Mouse (Mus musculus): ENCODE data around the gene Fyttd1. TPM values are rescaled to one million over a fixed set of nuclear protein-coding genes. Genes with fewer than 3 reads are reported as not detected.

Fyttd1 gene
- total and polyA plus RNA-seq, 2 experiments from 2014 or later = 56.9 to 139 TPM

- H3K9ac ChIP-seq (replicated peaks; ENCODE audit: low read length, poor library complexity, severe bottlenecking) = no peak overlapping the region
- H3K27ac ChIP-seq (ENCODE audit: low read depth, low read length) = no peak overlapping the region
- no peak overlapping the region for H3K4me2 ChIP-seq (ENCODE audit: low read depth, low read length, poor library complexity, severe bottlenecking)
- no peak for TF ChIP-seq CTCF (IDR thresholded peaks at IDR 0.05)
- H3K36me3 ChIP-seq (ENCODE audit: insufficient read depth, low read length) = no peaks in the 10 kb centered on the region
- no peak for ATAC-seq (ENCODE audit: low FRiP score)
- WGBS = 89% methylated on average over 3 of the region's 3 CpGs
- H3K9me3 ChIP-seq (ENCODE audit: low read length) = no peaks in the 10 kb centered on the region
- no peak overlapping the region for H3K4me3 ChIP-seq (ENCODE audit: low read depth, low read length)
- DNase-seq (ENCODE audit: low spot score) = no peak
- peaks cover 8% of the 10 kb centered on the region; the same call in 1 of the 2 replicates for H3K4me1 ChIP-seq (ENCODE audit: insufficient read depth, low read length)
- no peaks in the 10 kb centered on the region for H3K27me3 ChIP-seq (ENCODE audit: insufficient read depth, low read length)
Observed at GRCm38 (mm10) chr16:32875847-32876246, 1.5 kb upstream of the Fyttd1 start.

- Histone ChIP-seq H3K4me2 (ENCODE audit: low read depth, low read length, poor library complexity, severe bottlenecking) (peak overlapping the region; percentile 50), H3K4me1 (ENCODE audit: insufficient read depth, low read length) (peaks cover 8% of the 10 kb centered on the region; the same call in 1 of the 2 replicates), H3K27ac (ENCODE audit: low read depth, low read length) (no peak overlapping the region), H3K4me3 (ENCODE audit: low read depth, low read length) (peak overlapping the region; percentile 88), H3K36me3 (ENCODE audit: insufficient read depth, low read length) (no peaks in the 10 kb centered on the region), H3K27me3 (ENCODE audit: insufficient read depth, low read length) (no peaks in the 10 kb centered on the region), H3K9ac (replicated peaks; ENCODE audit: low read length, poor library complexity, severe bottlenecking) (peak overlapping the region; percentile 93), H3K9me3 (ENCODE audit: low read length) (no peaks in the 10 kb centered on the region)
- ATAC-seq (ENCODE audit: low FRiP score) (no peak), DNase-seq (ENCODE audit: low spot score) (no peak)
- WGBS = 33% methylated on average over 9 of the region's 9 CpGs
- no peak for TF ChIP-seq CTCF (IDR thresholded peaks at IDR 0.05)
Observed at GRCm38 (mm10) chr16:32876831-32877230, 469 bp upstream of the Fyttd1 start.

- WGBS = under 1% methylated on average over 34 of the region's 34 CpGs
- DNase-seq (ENCODE audit: low spot score) (peak; percentile 27), ATAC-seq (ENCODE audit: low FRiP score) (peak; percentile 47)
- Histone ChIP-seq H3K27ac (ENCODE audit: low read depth, low read length) (peak overlapping the region; percentile 83), H3K9ac (replicated peaks; ENCODE audit: low read length, poor library complexity, severe bottlenecking) (peak overlapping the region; percentile 93), H3K27me3 (ENCODE audit: insufficient read depth, low read length) (no peaks in the 10 kb centered on the region), H3K4me3 (ENCODE audit: low read depth, low read length) (peak overlapping the region; percentile 88), H3K4me1 (ENCODE audit: insufficient read depth, low read length) (peaks cover 8% of the 10 kb centered on the region; the same call in 1 of the 2 replicates), H3K9me3 (ENCODE audit: low read length) (no peaks in the 10 kb centered on the region), H3K4me2 (ENCODE audit: low read depth, low read length, poor library complexity, severe bottlenecking) (peak overlapping the region; percentile 78), H3K36me3 (ENCODE audit: insufficient read depth, low read length) (no peaks in the 10 kb centered on the region)
- no peak for TF ChIP-seq CTCF (IDR thresholded peaks at IDR 0.05)
Observed at GRCm38 (mm10) chr16:32878157-32878598, 878 bp downstream of the Fyttd1 start.

GRCm38 (mm10) chr16:32878972-32879926, 1.9 kb downstream of the Fyttd1 start:
- 84% methylated on average over 14 of the region's 14 CpGs for WGBS
- Histone ChIP-seq H3K36me3 (ENCODE audit: insufficient read depth, low read length) (no peaks in the 10 kb centered on the region; the same call in 1 of the 2 replicates), H3K27ac (ENCODE audit: low read depth, low read length) (no peak overlapping the region), H3K4me1 (ENCODE audit: insufficient read depth, low read length) (peaks cover 8% of the 10 kb centered on the region; the same call in 1 of the 2 replicates), H3K4me2 (ENCODE audit: low read depth, low read length, poor library complexity, severe bottlenecking) (peak overlapping the region; percentile 78), H3K4me3 (ENCODE audit: low read depth, low read length) (peak overlapping the region; percentile 88; the same call in 1 of the 2 replicates), H3K27me3 (ENCODE audit: insufficient read depth, low read length) (no peaks in the 10 kb centered on the region), H3K9me3 (ENCODE audit: low read length) (no peaks in the 10 kb centered on the region), H3K9ac (replicated peaks; ENCODE audit: low read length, poor library complexity, severe bottlenecking) (no peak overlapping the region)
- TF ChIP-seq CTCF (IDR thresholded peaks at IDR 0.05) = no peak
- DNase-seq (ENCODE audit: low spot score) = peak; percentile 6
- ATAC-seq (ENCODE audit: low FRiP score) = no peak

- no peak for DNase-seq (ENCODE audit: low spot score)
- H3K9me3 ChIP-seq (ENCODE audit: low read length) = no peaks in the 10 kb centered on the region
- TF ChIP-seq CTCF (IDR thresholded peaks at IDR 0.05) = no peak
- no peak overlapping the region for H3K4me3 ChIP-seq (ENCODE audit: low read depth, low read length)
- H3K27me3 ChIP-seq (ENCODE audit: insufficient read depth, low read length) = no peaks in the 10 kb centered on the region
- no peak for ATAC-seq (ENCODE audit: low FRiP score)
- no peak overlapping the region for H3K4me2 ChIP-seq (ENCODE audit: low read depth, low read length, poor library complexity, severe bottlenecking)
- H3K36me3 ChIP-seq (ENCODE audit: insufficient read depth, low read length) = no peaks in the 10 kb centered on the region; the same call in 1 of the 2 replicates
- H3K9ac ChIP-seq (replicated peaks; ENCODE audit: low read length, poor library complexity, severe bottlenecking) = no peak overlapping the region
- H3K4me1 ChIP-seq (ENCODE audit: insufficient read depth, low read length) = peaks cover 8% of the 10 kb centered on the region; the same call in 1 of the 2 replicates
- 77% methylated on average over 7 of the region's 7 CpGs for WGBS
- no peak overlapping the region for H3K27ac ChIP-seq (ENCODE audit: low read depth, low read length)
Observed at GRCm38 (mm10) chr16:32881538-32881937, 4.2 kb downstream of the Fyttd1 start.

- H3K36me3 ChIP-seq (ENCODE audit: insufficient read depth, low read length) = peaks cover 14% of the 10 kb centered on the region; the same call in 1 of the 2 replicates
- 89% methylated on average over 7 of the region's 7 CpGs for WGBS
Observed at GRCm38 (mm10) chr16:32887996-32888395, 10.7 kb downstream of the Fyttd1 start.

More at GRCm38 (mm10) chr16:32887996-32888395, 10.7 kb downstream of the Fyttd1 start:
- H3K9ac ChIP-seq (replicated peaks; ENCODE audit: low read length, poor library complexity, severe bottlenecking) = no peak overlapping the region
- no peak overlapping the region for H3K27ac ChIP-seq (ENCODE audit: low read depth, low read length)
- no peak overlapping the region for H3K4me3 ChIP-seq (ENCODE audit: low read depth, low read length)
- no peaks in the 10 kb centered on the region for H3K9me3 ChIP-seq (ENCODE audit: low read length)
- H3K4me2 ChIP-seq (ENCODE audit: low read depth, low read length, poor library complexity, severe bottlenecking) = no peak overlapping the region
- peak; percentile 36 for TF ChIP-seq CTCF (IDR thresholded peaks at IDR 0.05)
- DNase-seq (ENCODE audit: low spot score) (no peak), ATAC-seq (ENCODE audit: low FRiP score) (no peak)
- H3K27me3 ChIP-seq (ENCODE audit: insufficient read depth, low read length) = no peaks in the 10 kb centered on the region
- H3K4me1 ChIP-seq (ENCODE audit: insufficient read depth, low read length) = no peaks in the 10 kb centered on the region
